Mouse (Mus musculus) hindbrain, embryonic 13.5 days (tissue): Measurements from ENCODE around the gene Cpne4. TPM values are rescaled to one million over a fixed set of nuclear protein-coding genes. Genes with fewer than 3 reads are reported as not detected.

ENCODE experiments used
- ATAC-seq: fragments of 200-750 bp; cut with Nextera tagmentation; 2 replicates; pipeline ENCODE4 v1.8.0; 2017; ENCODE audit warnings: moderate TSS enrichment; ENCODE audit not compliant: low FRiP score
- H3K27ac ChIP-seq: fragments of 300-500 bp; sonication (generic); 2 replicates; pipeline ENCODE4 v1.5.1; 2015; ENCODE audit warnings: inconsistent platforms, mild to moderate bottlenecking, moderate library complexity
- H3K27me3 ChIP-seq: fragments of 300-500 bp; sonication (generic); 2 replicates; pipeline ENCODE4 v1.6.1; 2015; ENCODE audit warnings: mild to moderate bottlenecking, inconsistent platforms
- H3K36me3 ChIP-seq: fragments of 300-500 bp; sonication (generic); 2 replicates; pipeline ENCODE4 v1.6.1; 2015; ENCODE audit warnings: mild to moderate bottlenecking, inconsistent platforms
- H3K4me1 ChIP-seq: fragments of 300-500 bp; sonication (generic); replicated peaks from 2 replicates; pipeline ENCODE4 v1.6.1; 2015; ENCODE audit warnings: inconsistent platforms
- H3K4me2 ChIP-seq: fragments of 300-500 bp; sonication (generic); 2 replicates; pipeline ENCODE4 v1.6.1; 2015; ENCODE audit warnings: inconsistent platforms, mild to moderate bottlenecking, moderate library complexity
- H3K4me3 ChIP-seq: fragments of 300-500 bp; sonication (generic); 2 replicates; pipeline ENCODE4 v1.5.1; 2015; ENCODE audit warnings: mild to moderate bottlenecking, inconsistent platforms
- H3K9ac ChIP-seq: fragments of 300-500 bp; sonication (generic); 2 replicates; pipeline ENCODE4 v1.6.1; 2015; ENCODE audit warnings: mild to moderate bottlenecking, inconsistent platforms
- H3K9me3 ChIP-seq: fragments of 300-500 bp; sonication (generic); 2 replicates; pipeline ENCODE4 v1.6.1; 2016; ENCODE audit warnings: inconsistent platforms
- WGBS: fragments of 180-500 bp; shearing (Covaris S2); methylation state at CpG from one replicate; pipeline ENCODE4 v1.1.7; 2015; 5-methylcytosine and 5-hydroxymethylcytosine counted together
- polyA plus RNA-seq: library from polyadenylated mRNA; unstranded; fragments of >200 nt; fragmentation: Nextera tagmentation; extraction: Ambion mirVana; gene quantifications from 2 replicates; pipeline ENCODE4 v1.2.1, GENCODE M21; 2015

Gene Cpne4
- polyA plus RNA-seq, 1 experiment from 2014 or later = 7.0 TPM

GRCm38 (mm10) chr9:104901827-104902226 lies 354.7 kb downstream of the Cpne4 start:
- Histone ChIP-seq H3K27ac (no peak overlapping the region), H3K36me3 (no peaks in the 10 kb centered on the region), H3K4me1 (0 out of 2 replicates have a peak, but pooled peaks cover 5% of the 10 kb centered on the region), H3K27me3 (no peaks in the 10 kb centered on the region), H3K4me3 (no peak overlapping the region), H3K4me2 (no peak overlapping the region), H3K9me3 (no peaks in the 10 kb centered on the region), H3K9ac (no peak overlapping the region)
- ATAC-seq = no peak
- 71% methylated on average over 2 of the region's 2 CpGs for WGBS

- no peak overlapping the region for H3K9ac ChIP-seq
- H3K9me3 ChIP-seq = no peaks in the 10 kb centered on the region
- no peaks in the 10 kb centered on the region for H3K36me3 ChIP-seq
- H3K27ac ChIP-seq = no peak overlapping the region
- H3K4me3 ChIP-seq = no peak overlapping the region
- no peak for ATAC-seq
- no peaks in the 10 kb centered on the region for H3K4me1 ChIP-seq
- WGBS = 72% methylated on average over 2 of the region's 2 CpGs
- no peak overlapping the region for H3K4me2 ChIP-seq
- H3K27me3 ChIP-seq = no peaks in the 10 kb centered on the region
These were observed 365.6 kb downstream of the Cpne4 start for GRCm38 (mm10) chr9:104912686-104913085.

GRCm38 (mm10) chr9:104913327-104913726 lies 366.2 kb downstream of the Cpne4 start:
- no peak overlapping the region for H3K4me2 ChIP-seq
- ATAC-seq = no peak
- no peaks in the 10 kb centered on the region for H3K27me3 ChIP-seq
- H3K4me1 ChIP-seq = no peaks in the 10 kb centered on the region
- H3K36me3 ChIP-seq = no peaks in the 10 kb centered on the region
- WGBS = 88% methylated on average over 2 of the region's 2 CpGs
- H3K9me3 ChIP-seq = no peaks in the 10 kb centered on the region
- no peak overlapping the region for H3K4me3 ChIP-seq
- H3K9ac ChIP-seq = no peak overlapping the region
- no peak overlapping the region for H3K27ac ChIP-seq

DNA sequence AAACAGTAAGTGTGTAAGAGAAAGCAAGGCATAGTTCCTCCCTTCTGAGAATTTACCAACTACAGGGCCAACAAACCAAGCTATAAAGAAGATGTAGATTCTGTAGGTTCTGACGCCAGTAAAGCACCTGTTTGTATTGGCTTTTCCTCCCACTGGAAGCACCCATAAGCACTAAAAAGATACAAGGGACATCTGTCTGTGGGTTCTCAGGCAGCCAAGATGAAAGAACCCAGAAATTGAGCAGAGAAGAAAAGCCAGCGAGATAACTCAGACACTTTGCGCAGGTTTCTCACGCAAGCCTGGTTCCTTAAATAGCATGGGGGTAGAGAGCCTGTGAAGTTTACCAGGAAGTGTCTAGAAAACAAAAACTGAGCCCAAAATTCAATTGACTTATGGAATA lies 374.1 kb downstream of the Cpne4 start:
- Histone ChIP-seq H3K4me3 (no peak overlapping the region), H3K9ac (no peak overlapping the region), H3K27ac (no peak overlapping the region), H3K36me3 (no peaks in the 10 kb centered on the region), H3K9me3 (no peaks in the 10 kb centered on the region), H3K4me2 (no peak overlapping the region), H3K27me3 (no peaks in the 10 kb centered on the region), H3K4me1 (no peaks in the 10 kb centered on the region)
- ATAC-seq = no peak
- WGBS = 95% methylated on average over 4 of the region's 4 CpGs

- no peaks in the 10 kb centered on the region for H3K4me1 ChIP-seq
- 85% methylated on average over 2 of the region's 2 CpGs for WGBS
- H3K27ac ChIP-seq = no peak overlapping the region
- H3K36me3 ChIP-seq = no peaks in the 10 kb centered on the region
- H3K4me2 ChIP-seq = no peak overlapping the region
- no peak for ATAC-seq
- no peak overlapping the region for H3K4me3 ChIP-seq
- H3K27me3 ChIP-seq = no peaks in the 10 kb centered on the region
- no peak overlapping the region for H3K9ac ChIP-seq
- no peaks in the 10 kb centered on the region for H3K9me3 ChIP-seq
These were observed 375.0 kb downstream of the Cpne4 start for GRCm38 (mm10) chr9:104922051-104922450.

- no peaks in the 10 kb centered on the region for H3K9me3 ChIP-seq
- no peak overlapping the region for H3K4me3 ChIP-seq
- H3K27ac ChIP-seq = no peak overlapping the region
- no peak for ATAC-seq
- no peaks in the 10 kb centered on the region for H3K36me3 ChIP-seq
- H3K9ac ChIP-seq = no peak overlapping the region
- H3K4me1 ChIP-seq = no peaks in the 10 kb centered on the region
- no peaks in the 10 kb centered on the region for H3K27me3 ChIP-seq
- WGBS = 75% methylated on average over 9 of the region's 9 CpGs
- no peak overlapping the region for H3K4me2 ChIP-seq
These were observed 381.7 kb downstream of the Cpne4 start for GRCm38 (mm10) chr9:104928806-104929205.

GRCm38 (mm10) chr9:104940389-104940788 lies 393.3 kb downstream of the Cpne4 start:
- no peak overlapping the region for H3K4me2 ChIP-seq
- H3K27me3 ChIP-seq = no peaks in the 10 kb centered on the region
- no peak overlapping the region for H3K4me3 ChIP-seq
- H3K36me3 ChIP-seq = no peaks in the 10 kb centered on the region
- H3K9ac ChIP-seq = no peak overlapping the region
- no peaks in the 10 kb centered on the region for H3K4me1 ChIP-seq
- WGBS = 64% methylated on average over 4 of the region's 4 CpGs
- ATAC-seq = no peak
- no peak overlapping the region for H3K27ac ChIP-seq
- no peaks in the 10 kb centered on the region for H3K9me3 ChIP-seq

DNA sequence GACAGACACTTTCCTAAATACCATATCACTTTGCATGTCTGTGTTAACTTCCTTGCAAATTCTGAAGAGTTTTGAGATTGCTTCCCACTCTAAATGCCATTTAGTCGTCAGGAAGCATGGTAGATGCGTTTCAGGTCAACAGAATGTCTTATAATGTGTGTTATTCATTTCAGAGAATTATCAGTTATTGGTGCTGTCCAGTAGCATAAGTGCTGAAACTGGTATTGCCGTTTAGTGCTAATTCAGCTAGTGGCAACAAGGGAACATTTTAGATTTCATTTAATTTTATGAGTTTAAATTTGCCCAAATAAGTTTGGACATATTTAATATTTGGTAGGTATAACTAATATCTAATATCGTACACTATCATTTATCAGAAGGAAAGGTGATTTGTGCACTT lies 403.5 kb downstream of the Cpne4 start:
- no peak overlapping the region for H3K27ac ChIP-seq
- no peaks in the 10 kb centered on the region for H3K9me3 ChIP-seq
- no peaks in the 10 kb centered on the region for H3K27me3 ChIP-seq
- no peak for ATAC-seq
- H3K4me2 ChIP-seq = no peak overlapping the region
- no peak overlapping the region for H3K4me3 ChIP-seq
- no peaks in the 10 kb centered on the region for H3K4me1 ChIP-seq
- H3K36me3 ChIP-seq = no peaks in the 10 kb centered on the region
- 78% methylated on average over 4 of the region's 4 CpGs for WGBS
- no peak overlapping the region for H3K9ac ChIP-seq

DNA sequence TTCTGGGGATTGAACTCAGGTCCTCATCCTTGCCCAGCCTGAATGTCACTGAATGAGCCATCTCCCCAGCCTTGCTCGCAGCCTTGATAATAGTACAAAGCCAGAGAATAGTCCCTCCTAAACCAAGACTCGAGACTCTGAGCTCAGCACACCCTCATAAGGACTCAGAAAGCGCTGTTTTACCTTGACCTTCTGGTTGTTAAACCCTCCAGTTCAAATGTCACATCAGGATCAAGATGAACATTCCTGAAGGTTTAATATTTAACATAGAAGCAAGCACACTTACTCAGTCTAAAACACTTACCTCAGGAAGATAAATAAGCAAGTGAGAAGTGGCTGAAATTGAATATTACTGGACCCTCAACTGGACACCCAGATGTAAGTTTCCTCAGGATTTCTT lies 405.1 kb downstream of the Cpne4 start:
- no peak for ATAC-seq
- H3K9ac ChIP-seq = no peak overlapping the region
- H3K27me3 ChIP-seq = no peaks in the 10 kb centered on the region
- no peak overlapping the region for H3K4me2 ChIP-seq
- H3K4me1 ChIP-seq = no peaks in the 10 kb centered on the region
- H3K4me3 ChIP-seq = no peak overlapping the region
- H3K27ac ChIP-seq = no peak overlapping the region
- no peaks in the 10 kb centered on the region for H3K36me3 ChIP-seq
- 84% methylated on average over 3 of the region's 3 CpGs for WGBS
- H3K9me3 ChIP-seq = no peaks in the 10 kb centered on the region

DNA sequence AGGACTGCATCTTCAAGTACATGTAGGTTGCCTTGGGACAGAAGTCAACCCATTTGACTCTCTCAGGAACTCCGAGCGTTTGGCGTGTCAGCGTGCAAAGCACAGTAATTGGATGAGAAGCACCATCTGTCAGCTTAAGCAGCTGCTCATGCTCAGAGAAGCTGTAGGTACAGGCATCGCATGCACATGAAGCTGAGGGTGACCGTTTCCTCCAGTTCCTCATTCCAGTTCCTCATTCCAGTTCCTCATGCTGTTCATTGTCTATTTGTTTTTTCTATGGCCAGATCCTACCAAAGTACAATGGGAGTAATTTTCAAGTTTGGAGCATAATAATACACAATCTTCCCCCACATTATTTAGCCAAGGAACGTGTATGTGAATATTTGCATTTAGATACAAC lies 425.7 kb downstream of the Cpne4 start:
- no peaks in the 10 kb centered on the region; the same call in 1 of the 2 replicates for H3K4me1 ChIP-seq
- H3K27me3 ChIP-seq = no peaks in the 10 kb centered on the region
- H3K4me3 ChIP-seq = no peak overlapping the region
- no peak overlapping the region for H3K9ac ChIP-seq
- H3K27ac ChIP-seq = no peak overlapping the region
- 73% methylated on average over 7 of the region's 7 CpGs for WGBS
- H3K9me3 ChIP-seq = no peaks in the 10 kb centered on the region
- H3K36me3 ChIP-seq = no peaks in the 10 kb centered on the region
- H3K4me2 ChIP-seq = no peak overlapping the region
- ATAC-seq = no peak

- Histone ChIP-seq H3K9me3 (no peaks in the 10 kb centered on the region), H3K9ac (no peak overlapping the region), H3K4me2 (no peak overlapping the region), H3K4me3 (no peak overlapping the region), H3K27me3 (no peaks in the 10 kb centered on the region), H3K36me3 (no peaks in the 10 kb centered on the region), H3K4me1 (no peaks in the 10 kb centered on the region), H3K27ac (no peak overlapping the region)
- no peak for ATAC-seq
- 86% methylated on average over 2 of the region's 2 CpGs for WGBS
These were observed 435.0 kb downstream of the Cpne4 start for GRCm38 (mm10) chr9:104981934-104982548.

DNA sequence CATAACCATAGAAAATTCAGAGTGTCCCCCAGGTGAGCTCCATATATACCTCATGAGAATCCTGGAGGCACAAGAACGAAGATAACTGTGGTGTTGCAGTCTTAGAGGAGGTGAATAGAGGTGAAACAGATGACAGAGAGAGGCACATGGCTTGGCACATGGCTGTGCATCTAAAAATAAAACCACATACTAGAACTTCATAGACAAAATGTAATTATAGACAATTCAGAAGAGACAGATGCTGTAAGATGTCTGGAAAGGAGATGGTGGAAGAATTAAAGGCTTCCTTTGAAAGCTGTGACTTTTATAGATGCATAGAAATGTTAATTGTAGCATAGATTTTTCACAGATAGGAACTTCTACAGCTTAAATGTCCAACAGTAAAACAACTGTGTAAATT lies 451.1 kb downstream of the Cpne4 start:
- Histone ChIP-seq H3K27me3 (no peaks in the 10 kb centered on the region), H3K27ac (no peak overlapping the region), H3K4me2 (no peak overlapping the region), H3K4me1 (no peaks in the 10 kb centered on the region), H3K9ac (no peak overlapping the region), H3K36me3 (no peaks in the 10 kb centered on the region), H3K4me3 (no peak overlapping the region), H3K9me3 (no peaks in the 10 kb centered on the region)
- WGBS = 86% methylated on average over 1 of the region's 1 CpGs
- no peak for ATAC-seq

DNA sequence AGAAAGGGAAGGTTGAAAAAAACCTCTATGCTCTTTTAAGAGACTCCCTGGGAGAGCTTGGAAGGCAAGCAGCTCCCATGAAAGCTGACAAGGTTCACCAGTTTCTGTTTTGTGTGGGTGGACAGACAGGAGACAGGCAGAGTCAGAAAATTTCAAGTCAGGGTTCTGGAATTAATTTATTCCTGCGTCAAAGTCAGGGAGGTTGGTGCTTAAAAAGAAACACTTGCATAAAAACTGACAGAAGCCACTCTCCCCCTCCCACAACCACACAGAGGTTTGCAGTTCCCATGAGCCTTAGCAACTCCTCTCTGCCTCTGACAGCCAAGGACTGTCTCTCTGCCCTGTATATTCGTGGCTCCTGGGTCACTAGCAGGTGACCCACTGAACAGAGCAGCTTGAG lies 463.6 kb downstream of the Cpne4 start:
- Histone ChIP-seq H3K27ac (no peak overlapping the region), H3K27me3 (no peaks in the 10 kb centered on the region), H3K4me1 (no peaks in the 10 kb centered on the region), H3K9ac (no peak overlapping the region), H3K36me3 (no peaks in the 10 kb centered on the region), H3K4me2 (no peak overlapping the region), H3K9me3 (no peaks in the 10 kb centered on the region), H3K4me3 (no peak overlapping the region)
- ATAC-seq = no peak
- whole genome bisulfite sequencing = 20% methylated on average over 2 of the region's 2 CpGs
